Mouse (Mus musculus): ENCODE results near the gene Il2rb. TPM values are rescaled to one million over a fixed set of nuclear protein-coding genes. Genes with fewer than 3 reads are reported as not detected.

The Il2rb gene
- polyA plus RNA-seq, 1 experiment from 2014 or later: 1.5 TPM

DNA sequence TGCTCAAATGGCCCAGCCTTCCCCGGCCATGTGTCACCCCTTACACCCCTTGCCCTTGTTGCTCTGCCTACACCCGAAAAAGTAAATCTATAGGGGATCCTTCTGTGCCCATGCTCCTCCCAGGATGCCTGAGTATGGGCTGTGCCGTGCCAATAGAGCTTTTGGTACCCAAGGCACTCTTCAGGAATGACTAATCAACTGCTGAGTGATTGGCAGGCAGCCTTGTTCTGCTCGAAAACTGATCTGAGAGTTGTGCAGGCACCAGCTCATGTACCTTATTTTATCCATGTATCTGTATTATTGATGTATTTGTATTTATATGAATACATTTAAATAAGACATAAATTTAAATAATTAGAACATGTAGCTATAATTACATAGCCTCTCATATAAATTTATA is 8.0 kb downstream of the Il2rb start:
- no peaks in the 10 kb centered on the region for H3K27me3 ChIP-seq
- ATAC-seq (no peak), DNase-seq (ENCODE audit: low read depth, low spot score) (no peak)
- no peak for TF ChIP-seq CTCF (IDR thresholded peaks at IDR 0.05)
- CTCF ChIA-PET: interaction anchor here (0.9 to 1.3 kb wide), 4 partner anchors 13 to 45 kb away, joined by 3 to 5 read pairs (median 4); no protein-coding TSS in a partner anchor
- in situ Hi-C loops (cut with MboI; ENCODE audit: low pct_unique_long_range_greater_than_20kb): no loop called here
- POLR2A ChIA-PET: interaction anchor here (0.9 kb wide), 1 partner anchor 12 kb away, joined by 3 read pairs; no protein-coding TSS in a partner anchor

DNA sequence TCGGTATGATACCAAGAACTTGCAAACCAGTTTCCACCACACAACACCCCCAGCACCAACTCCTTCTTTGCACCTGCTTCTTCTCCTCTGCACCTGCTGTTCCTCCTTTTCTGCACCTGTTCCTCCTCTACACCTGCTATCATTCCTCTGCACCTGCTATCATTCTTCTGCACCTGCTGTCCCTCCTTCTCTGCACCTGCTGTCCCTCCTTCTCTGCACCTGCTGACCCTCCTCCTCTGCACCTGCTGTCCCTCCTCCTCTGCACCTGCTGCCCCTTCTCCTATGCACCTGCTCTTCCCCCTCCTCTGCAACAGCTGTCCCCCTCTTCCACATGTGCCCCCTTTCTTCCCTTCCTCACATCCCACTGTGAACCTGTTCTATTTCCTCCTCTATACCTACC is 8.5 kb downstream of the Il2rb start:
- CTCF ChIA-PET: interaction anchor here (0.9 to 1.3 kb wide), 3 partner anchors 14 to 46 kb away, joined by 4 to 5 read pairs (median 4); no protein-coding TSS in a partner anchor
- DNase-seq (ENCODE audit: low read depth, low spot score) (no peak), ATAC-seq (no peak)
- TF ChIP-seq CTCF (IDR thresholded peaks at IDR 0.05): no peak
- POLR2A ChIA-PET: no interaction called here
- no peaks in the 10 kb centered on the region for H3K27me3 ChIP-seq
- in situ Hi-C loops (cut with MboI; ENCODE audit: low pct_unique_long_range_greater_than_20kb): no loop called here

DNA sequence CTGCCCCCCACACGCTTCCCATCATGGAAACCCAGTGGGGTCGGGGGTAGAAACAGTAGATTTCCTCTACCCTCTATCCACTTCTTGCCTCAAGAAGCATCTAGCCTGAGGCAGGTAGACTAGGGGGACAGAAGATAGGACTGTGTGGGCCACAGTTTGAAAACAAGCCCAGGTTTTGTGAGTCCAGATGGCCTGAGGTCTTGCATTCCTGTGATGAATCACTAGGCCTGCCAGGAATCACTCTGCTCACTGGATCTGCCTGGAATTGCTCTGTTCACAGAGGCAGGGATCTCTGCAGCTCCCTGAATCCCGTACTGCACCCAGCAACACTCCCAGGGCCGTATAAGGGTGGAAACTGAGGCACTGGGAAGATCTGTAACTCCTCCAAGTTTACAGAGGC is 11.8 kb downstream of the Il2rb start:
- POLR2A ChIA-PET: interaction anchor here (1.2 to 1.6 kb wide), 3 partner anchors 13 to 36 kb away, joined by 4 to 5 read pairs (median 4); no protein-coding TSS in a partner anchor
- no peaks in the 10 kb centered on the region for H3K27me3 ChIP-seq
- no peak for TF ChIP-seq CTCF (IDR thresholded peaks at IDR 0.05)
- in situ Hi-C loops (cut with MboI; ENCODE audit: low pct_unique_long_range_greater_than_20kb): no loop called here
- DNase-seq (ENCODE audit: low read depth, low spot score) (peak; percentile 83), ATAC-seq (peak; percentile 93)
- CTCF ChIA-PET: interaction anchor here (0.8 to 2.3 kb wide), 3 partner anchors 10 to 34 kb away, joined by 3 to 7 read pairs (median 5); no protein-coding TSS in a partner anchor

DNA sequence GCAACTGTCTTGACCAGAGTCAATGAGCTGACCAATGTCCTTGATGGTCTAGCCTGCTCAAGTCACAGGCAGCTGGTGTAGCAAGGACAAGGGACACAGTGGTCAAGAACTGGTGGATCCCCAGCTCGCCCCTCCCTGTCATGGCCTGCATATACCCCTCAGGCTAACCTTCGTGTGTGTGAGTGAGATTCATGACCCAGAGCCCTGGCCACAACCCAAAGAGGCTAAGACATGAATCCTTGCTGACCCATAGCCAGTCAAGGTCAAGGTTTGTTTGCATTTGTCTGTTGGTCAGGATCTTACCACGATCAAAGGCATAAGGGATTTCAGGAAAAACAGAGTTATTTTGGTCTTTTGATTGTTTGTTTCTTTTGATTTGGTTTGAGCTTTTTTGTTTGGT is 12.6 kb downstream of the Il2rb start:
- ATAC-seq (no peak), DNase-seq (ENCODE audit: low read depth, low spot score) (no peak)
- POLR2A ChIA-PET: interaction anchor here (0.7 to 1.6 kb wide), 3 partner anchors 12 to 35 kb away, joined by 3 to 4 read pairs (median 4); no protein-coding TSS in a partner anchor
- in situ Hi-C loops (cut with MboI; ENCODE audit: low pct_unique_long_range_greater_than_20kb): no loop called here
- CTCF ChIA-PET: interaction anchor here (1.5 to 2.3 kb wide), 2 partner anchors 10 to 33 kb away, joined by 5 to 7 read pairs; no protein-coding TSS in a partner anchor
- TF ChIP-seq CTCF (IDR thresholded peaks at IDR 0.05): no peak
- H3K27me3 ChIP-seq: no peaks in the 10 kb centered on the region

DNA sequence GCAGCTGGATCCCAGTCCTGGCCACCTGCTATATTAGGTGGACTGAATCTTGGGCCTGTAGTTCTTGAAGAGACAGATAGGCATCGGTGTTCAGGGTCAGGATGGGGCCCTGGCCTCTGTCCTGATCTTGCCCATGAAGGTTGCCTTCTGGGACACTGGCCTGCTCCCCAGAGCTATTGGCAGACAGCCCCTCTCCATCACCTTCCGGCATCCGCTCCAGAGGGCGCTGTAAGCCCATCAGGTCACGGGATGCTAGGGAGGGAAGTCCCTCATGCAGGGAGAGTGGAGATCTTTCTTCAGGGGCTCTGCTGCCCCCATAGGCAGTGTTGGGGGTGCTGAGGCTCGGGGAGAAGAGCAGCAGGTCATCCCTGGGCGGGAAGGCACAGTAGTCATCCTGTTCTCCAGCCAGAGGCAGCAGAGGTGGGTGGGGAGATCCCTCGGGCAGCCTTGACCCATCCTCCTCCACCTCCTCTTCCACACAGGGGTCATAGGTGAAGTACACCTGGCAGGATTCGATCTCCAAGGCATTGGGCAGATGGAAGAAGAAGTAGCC is 13.5 kb downstream of the Il2rb start:
- CTCF ChIA-PET: interaction anchor here (1.0 to 1.1 kb wide), 2 partner anchors 15 to 33 kb away, joined by 3 read pairs; no protein-coding TSS in a partner anchor
- no peak for TF ChIP-seq CTCF (IDR thresholded peaks at IDR 0.05)
- POLR2A ChIA-PET: interaction anchor here (1.2 to 1.4 kb wide), 3 partner anchors 11 to 32 kb away, joined by 4 to 7 read pairs (median 5); no protein-coding TSS in a partner anchor
- in situ Hi-C loops (cut with MboI; ENCODE audit: low pct_unique_long_range_greater_than_20kb): no loop called here
- ATAC-seq (no peak), DNase-seq (ENCODE audit: low read depth, low spot score) (no peak)
- no peaks in the 10 kb centered on the region for H3K27me3 ChIP-seq

DNA sequence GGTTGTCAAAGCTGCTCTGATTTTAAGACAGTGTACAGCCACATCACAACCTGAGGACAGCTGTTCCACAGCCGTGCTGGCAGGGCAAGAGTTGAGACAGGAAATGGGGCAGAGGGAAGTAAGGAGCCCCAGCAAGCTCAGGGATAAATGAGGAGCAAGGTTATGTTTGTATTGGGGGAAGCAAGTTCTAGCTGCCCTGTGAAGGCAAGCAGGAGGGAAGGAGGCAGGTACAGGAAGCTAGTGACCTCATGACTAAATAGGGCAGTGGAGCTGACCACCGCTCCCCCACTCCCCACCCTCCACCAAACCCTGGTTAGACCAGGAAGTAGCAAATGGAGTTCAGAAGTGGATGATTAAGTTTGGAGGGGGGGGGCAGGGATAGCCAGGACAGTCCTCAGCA is 14.1 kb downstream of the Il2rb start:
- ChIA-PET CTCF (interaction anchor here (1.0 to 1.1 kb wide), 3 partner anchors 14 to 33 kb away, joined by 3 read pairs; no protein-coding TSS in a partner anchor), POLR2A (interaction anchor here (1.2 to 1.4 kb wide), 2 partner anchors 14 to 32 kb away, joined by 5 to 7 read pairs; no protein-coding TSS in a partner anchor)
- DNase-seq (ENCODE audit: low read depth, low spot score) (no peak), ATAC-seq (no peak)
- in situ Hi-C loops (cut with MboI; ENCODE audit: low pct_unique_long_range_greater_than_20kb): no loop called here
- H3K27me3 ChIP-seq: no peaks in the 10 kb centered on the region
- TF ChIP-seq CTCF (IDR thresholded peaks at IDR 0.05): no peak

DNA sequence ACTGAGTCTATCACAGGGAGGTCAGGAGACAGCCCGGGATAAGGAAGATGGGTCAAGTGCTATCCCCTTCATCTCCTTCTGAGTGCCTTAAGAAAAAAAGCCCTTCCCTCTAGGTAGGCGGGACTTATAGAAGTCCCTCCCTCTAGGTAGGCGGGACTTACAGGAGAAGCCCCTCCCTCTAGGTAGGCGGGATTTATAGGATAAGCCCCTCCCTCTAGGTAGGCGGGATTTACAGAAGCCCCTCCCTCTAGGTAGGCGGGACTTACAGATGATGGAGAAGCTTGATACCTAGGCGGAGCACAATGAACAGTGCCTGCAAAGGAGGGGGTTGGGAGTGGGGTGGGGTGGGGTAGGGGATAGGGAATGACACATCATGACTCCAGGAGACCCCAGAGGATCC is 15.0 kb downstream of the Il2rb start:
- no peak for ATAC-seq
- H3K27me3 ChIP-seq: no peaks in the 10 kb centered on the region
- ChIA-PET POLR2A (interaction anchor here (0.6 to 1.2 kb wide), 2 partner anchors 31 to 50 kb away, joined by 3 to 5 read pairs; no protein-coding TSS in a partner anchor), CTCF (interaction anchor here (1.1 kb wide), 1 partner anchor 24 kb away, joined by 3 read pairs; no protein-coding TSS in a partner anchor)
- DNase-seq (ENCODE audit: low read depth, low spot score): no peak
- in situ Hi-C loops (cut with MboI; ENCODE audit: low pct_unique_long_range_greater_than_20kb): no loop called here
- TF ChIP-seq CTCF (IDR thresholded peaks at IDR 0.05): no peak

DNA sequence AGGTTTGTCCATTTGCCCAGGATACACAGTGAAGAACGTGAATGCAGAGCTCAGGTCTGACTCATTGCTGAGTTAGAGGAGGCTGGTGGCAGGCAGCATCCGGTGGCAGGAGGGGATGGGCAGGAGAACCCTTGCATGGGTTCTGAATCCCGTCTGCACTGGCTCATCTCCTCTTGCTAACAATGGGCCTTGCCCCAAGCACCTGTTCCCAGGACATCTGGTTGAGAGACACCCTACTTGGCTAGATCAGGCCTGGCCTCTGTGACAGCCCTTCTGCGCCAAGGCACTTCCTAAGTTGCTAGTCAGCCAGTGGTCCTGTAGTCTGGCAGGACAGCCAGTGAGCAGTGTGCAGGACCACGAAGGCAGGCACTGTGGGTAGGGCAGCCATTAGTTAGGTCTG is 15.6 kb downstream of the Il2rb start:
- POLR2A ChIA-PET: no interaction called here
- no peak for TF ChIP-seq CTCF (IDR thresholded peaks at IDR 0.05)
- CTCF ChIA-PET: no interaction called here

DNA sequence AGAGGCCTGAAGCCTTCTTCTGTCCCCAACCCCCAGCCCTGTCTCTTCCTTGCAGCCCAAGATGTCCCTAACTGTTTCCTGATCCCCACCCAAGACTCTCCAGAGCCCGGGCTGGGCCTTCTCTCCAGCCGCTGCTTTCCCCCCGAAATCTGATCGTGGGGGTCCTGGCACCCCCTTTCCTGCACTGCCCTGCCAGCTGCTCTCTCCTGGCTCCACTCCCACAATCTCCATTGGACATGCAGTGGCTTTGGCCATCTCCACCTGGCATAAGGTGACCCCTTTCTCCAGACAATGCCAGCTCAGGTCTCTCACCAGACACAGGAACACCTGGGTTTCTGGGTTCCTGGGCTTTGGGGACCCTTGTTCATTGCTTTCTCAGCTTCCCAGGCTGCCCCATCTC is 17.0 kb downstream of the Il2rb start:
- in situ Hi-C loops (cut with MboI; ENCODE audit: low pct_unique_long_range_greater_than_20kb): no loop called here

More for the DNA sequence above, 15.6 kb downstream of the Il2rb start:
- in situ Hi-C loops (cut with MboI; ENCODE audit: low pct_unique_long_range_greater_than_20kb): no loop called here
- DNase-seq (ENCODE audit: low read depth, low spot score): no peak
- no peak for ATAC-seq
- no peaks in the 10 kb centered on the region for H3K27me3 ChIP-seq

DNA sequence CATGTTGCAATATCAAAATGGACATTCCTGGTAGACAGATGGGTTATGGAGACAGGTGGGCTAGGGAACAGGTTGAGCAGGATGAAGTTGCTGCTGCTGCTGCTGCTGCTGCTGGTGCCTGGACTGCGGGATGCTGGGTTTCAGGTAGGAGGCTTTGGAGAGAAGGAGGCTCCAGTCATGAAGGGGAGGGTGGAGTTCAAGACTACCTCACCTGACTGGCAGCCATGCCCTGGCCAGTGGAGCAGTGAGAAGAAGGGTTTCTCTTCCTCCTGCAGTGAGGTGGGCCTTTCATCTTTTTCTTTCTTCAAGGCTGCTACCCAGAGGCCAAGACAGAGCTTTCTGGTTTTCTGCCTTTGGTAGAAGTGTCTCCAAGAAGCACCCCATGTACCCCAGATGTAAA is 18.2 kb downstream of the Il2rb start:
- CTCF ChIA-PET: no interaction called here
- in situ Hi-C loops (cut with MboI; ENCODE audit: low pct_unique_long_range_greater_than_20kb): no loop called here
- TF ChIP-seq CTCF (IDR thresholded peaks at IDR 0.05): no peak
- POLR2A ChIA-PET: interaction anchor here (2.2 kb wide), 1 partner anchor 8 kb away, joined by 11 read pairs; the partner anchor contains the start of gene Tmprss6
- H3K27me3 ChIP-seq: no peaks in the 10 kb centered on the region
- no peak for DNase-seq (ENCODE audit: low read depth, low spot score)
- ATAC-seq: no peak

More for the DNA sequence above, 17.0 kb downstream of the Il2rb start:
- H3K27me3 ChIP-seq: no peaks in the 10 kb centered on the region
- TF ChIP-seq CTCF (IDR thresholded peaks at IDR 0.05): no peak
- ATAC-seq (no peak), DNase-seq (ENCODE audit: low read depth, low spot score) (no peak)
- ChIA-PET POLR2A (interaction anchor here (2.2 kb wide), 1 partner anchor 10 kb away, joined by 11 read pairs; the partner anchor contains the start of gene Tmprss6), CTCF (interaction anchor here (1.3 kb wide), 1 partner anchor 15 kb away, joined by 3 read pairs; no protein-coding TSS in a partner anchor)

DNA sequence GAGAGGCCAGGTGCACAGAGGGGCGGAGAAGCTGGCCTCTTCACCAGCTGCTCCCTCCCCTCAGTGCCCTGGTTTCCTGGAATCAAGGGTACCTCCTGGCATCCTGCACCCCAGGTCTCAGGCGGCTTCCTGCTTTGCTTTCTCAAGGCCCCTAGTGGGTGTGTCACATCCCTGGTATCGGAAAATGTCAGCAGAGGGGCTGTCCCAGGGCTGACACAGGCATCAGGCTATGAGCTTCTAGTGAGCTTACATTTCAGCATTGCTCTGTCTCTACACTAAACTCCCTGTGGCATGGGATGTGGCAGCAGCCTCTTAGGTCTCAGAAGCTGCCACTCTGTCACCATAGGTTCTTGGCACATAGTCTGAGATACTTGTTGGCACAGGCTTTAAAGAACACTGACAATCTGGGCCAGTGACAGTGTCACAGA is 19.5 kb downstream of the Il2rb start:
- no peak for DNase-seq (ENCODE audit: low read depth, low spot score)
- POLR2A ChIA-PET: no interaction called here

More for the DNA sequence above, 19.5 kb downstream of the Il2rb start:
- H3K27me3 ChIP-seq: no peaks in the 10 kb centered on the region
- TF ChIP-seq CTCF (IDR thresholded peaks at IDR 0.05): no peak
- in situ Hi-C loops (cut with MboI; ENCODE audit: low pct_unique_long_range_greater_than_20kb): no loop called here
- no peak for ATAC-seq
- CTCF ChIA-PET: interaction anchor here (1.2 kb wide), 1 partner anchor 28 kb away, joined by 3 read pairs; no protein-coding TSS in a partner anchor

Data from Patski (cell line).